Mouse (Mus musculus): Measurements from ENCODE around the gene Paxx. TPM values are rescaled to one million over a fixed set of nuclear protein-coding genes. Genes with fewer than 3 reads are reported as not detected.

Paxx gene
- polyA plus RNA-seq, 1 experiment from 2014 or later: 32.6 TPM

DNA sequence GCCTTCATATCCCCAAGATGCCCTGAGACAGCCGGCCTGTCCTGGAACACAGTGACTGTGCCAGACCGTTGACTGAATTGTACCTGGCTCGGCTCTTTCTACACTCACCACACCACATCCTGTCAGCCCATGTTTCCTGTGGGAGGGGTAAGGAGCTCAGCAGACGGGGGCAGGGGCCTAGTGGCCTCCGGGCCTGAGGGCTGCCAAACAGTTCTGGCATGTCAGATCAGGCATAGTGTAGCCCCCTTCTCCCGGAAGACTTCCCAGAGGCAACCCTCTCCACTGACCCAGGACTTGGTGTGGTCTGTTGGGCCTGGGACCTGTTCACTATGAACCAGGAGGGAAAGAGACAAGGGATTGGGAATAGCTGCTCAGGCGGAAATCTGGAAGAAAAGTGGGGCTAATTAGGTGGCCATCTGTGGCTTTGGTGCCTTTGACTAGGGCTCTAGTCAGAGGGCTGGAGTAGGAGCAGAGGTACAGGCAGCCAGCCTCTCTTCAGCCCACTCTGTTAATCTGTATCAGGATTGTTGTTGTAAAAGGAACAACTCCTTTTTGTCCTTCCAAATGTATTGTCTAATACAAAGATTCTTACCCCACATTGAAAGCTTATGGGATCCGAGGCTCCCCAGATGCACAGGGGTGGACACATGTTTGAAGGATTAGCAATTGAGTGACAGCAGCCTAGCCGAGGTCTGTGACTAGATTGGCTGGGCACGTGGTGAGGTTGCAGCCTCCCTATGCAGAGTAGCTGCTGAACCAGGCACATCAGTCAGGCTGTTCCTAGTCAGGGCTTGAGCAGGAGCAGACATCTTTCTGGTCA lies 5.1 kb upstream of the Paxx start:
- Histone ChIP-seq H3K27me3 (ENCODE audit: control insufficient read depth, insufficient read depth, low read length) (no peaks in the 10 kb centered on the region), H3K4me2 (ENCODE audit: low read length) (no peak overlapping the region), H3K9ac (ENCODE audit: low read length) (0 out of 2 replicates have a peak overlapping the region, but pooled peaks have one; percentile 3), H3K36me3 (ENCODE audit: control insufficient read depth, insufficient read depth, low read length) (no peaks in the 10 kb centered on the region), H3K27ac (replicated peaks in 1 of 2; ENCODE audit: control insufficient read depth in 1 of 2, insufficient read depth in 1 of 2, low read depth in 2 of 2, low read length in 2 of 2) (0 out of 4 replicates have a peak overlapping the region, but pooled peaks of 1 of the 2 experiments have one; percentile 9), H3K4me1 (ENCODE audit: control insufficient read depth in 2 of 2, insufficient read depth in 2 of 2, low read length in 2 of 2) (peaks cover 37 to 47% of the 10 kb centered on the region in 2 experiments), H3K9me3 (ENCODE audit: control insufficient read depth, low read length) (no peaks in the 10 kb centered on the region), H3K4me3 (ENCODE audit: control insufficient read depth in 1 of 2, insufficient read depth in 1 of 2, low read depth in 1 of 2, low read length in 2 of 2) (no peak overlapping the region)
- 40% methylated on average over 10 of the region's 10 CpGs for WGBS
- no peak for ATAC-seq (ENCODE audit: insufficient number of reproducible peaks, insufficient read depth, low FRiP score, low read depth)

DNA sequence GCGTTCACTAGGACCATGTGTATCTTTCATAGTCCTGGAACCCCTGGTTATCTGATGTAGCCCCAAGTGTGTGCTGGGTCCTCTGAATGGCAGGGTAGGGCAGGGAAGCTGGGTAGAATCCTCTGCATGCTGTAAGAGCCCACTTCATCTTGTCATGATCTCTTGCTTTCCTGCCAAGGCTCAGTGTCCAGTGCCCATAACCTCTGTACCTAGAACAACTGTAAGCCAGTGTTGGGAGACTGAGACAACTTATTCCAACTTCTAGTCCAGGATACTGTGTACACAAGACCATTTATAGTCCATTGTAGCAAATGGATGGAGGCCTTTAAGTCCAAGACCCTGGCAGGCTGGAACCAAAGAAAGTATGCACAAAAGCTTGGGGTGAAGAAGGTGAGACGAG lies 4.4 kb upstream of the Paxx start:
- Histone ChIP-seq H3K9me3 (ENCODE audit: control insufficient read depth, low read length) (no peaks in the 10 kb centered on the region), H3K27me3 (ENCODE audit: control insufficient read depth, insufficient read depth, low read length) (no peaks in the 10 kb centered on the region), H3K4me2 (ENCODE audit: low read length) (no peak overlapping the region), H3K9ac (ENCODE audit: low read length) (0 out of 2 replicates have a peak overlapping the region, but pooled peaks have one; percentile 3), H3K4me3 (ENCODE audit: control insufficient read depth in 1 of 2, insufficient read depth in 1 of 2, low read depth in 1 of 2, low read length in 2 of 2) (no peak overlapping the region), H3K36me3 (ENCODE audit: control insufficient read depth, insufficient read depth, low read length) (no peaks in the 10 kb centered on the region), H3K4me1 (ENCODE audit: control insufficient read depth in 2 of 2, insufficient read depth in 2 of 2, low read length in 2 of 2) (peaks cover 37 to 46% of the 10 kb centered on the region in 2 experiments), H3K27ac (replicated peaks in 1 of 2; ENCODE audit: control insufficient read depth in 1 of 2, insufficient read depth in 1 of 2, low read depth in 2 of 2, low read length in 2 of 2) (no peak overlapping the region)
- WGBS: 89% methylated on average over 2 of the region's 2 CpGs
- ATAC-seq (ENCODE audit: insufficient number of reproducible peaks, insufficient read depth, low FRiP score, low read depth): no peak

DNA sequence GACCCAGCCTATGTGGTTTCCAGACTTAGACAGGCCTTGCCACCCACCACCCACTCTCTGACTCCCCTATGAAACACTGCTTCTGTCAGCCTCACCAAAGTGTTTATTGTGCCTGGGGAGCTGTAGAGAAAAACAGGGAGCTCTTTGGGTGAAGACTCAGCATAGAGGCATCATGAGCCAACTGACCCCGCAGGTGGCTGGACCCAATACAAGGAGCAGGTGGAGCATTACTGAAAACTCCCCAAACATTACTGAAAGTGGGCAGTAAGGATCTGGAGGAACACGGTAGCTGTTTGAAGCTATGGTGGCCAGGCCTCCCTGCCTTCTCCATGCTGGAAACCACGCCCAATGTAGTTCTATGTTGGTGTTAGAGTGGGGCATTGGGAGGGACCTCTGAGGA lies 2.7 kb upstream of the Paxx start:
- no peak overlapping the region for H3K9ac ChIP-seq (ENCODE audit: low read length)
- no peak overlapping the region for H3K4me2 ChIP-seq (ENCODE audit: low read length)
- 91% methylated on average over 3 of the region's 3 CpGs for WGBS
- H3K4me1 ChIP-seq (ENCODE audit: control insufficient read depth in 2 of 2, insufficient read depth in 2 of 2, low read length in 2 of 2): peaks cover 29 to 45% of the 10 kb centered on the region in 2 experiments
- no peak for ATAC-seq (ENCODE audit: insufficient number of reproducible peaks, insufficient read depth, low FRiP score, low read depth)
- no peaks in the 10 kb centered on the region for H3K27me3 ChIP-seq (ENCODE audit: control insufficient read depth, insufficient read depth, low read length)
- H3K9me3 ChIP-seq (ENCODE audit: control insufficient read depth, low read length): no peaks in the 10 kb centered on the region
- H3K36me3 ChIP-seq (ENCODE audit: control insufficient read depth, insufficient read depth, low read length): peaks cover 8% of the 10 kb centered on the region
- no peak overlapping the region for H3K4me3 ChIP-seq (ENCODE audit: control insufficient read depth in 1 of 2, insufficient read depth in 1 of 2, low read depth in 1 of 2, low read length in 2 of 2)
- no peak overlapping the region for H3K27ac ChIP-seq (replicated peaks in 1 of 2; ENCODE audit: control insufficient read depth in 1 of 2, insufficient read depth in 1 of 2, low read depth in 2 of 2, low read length in 2 of 2)

DNA sequence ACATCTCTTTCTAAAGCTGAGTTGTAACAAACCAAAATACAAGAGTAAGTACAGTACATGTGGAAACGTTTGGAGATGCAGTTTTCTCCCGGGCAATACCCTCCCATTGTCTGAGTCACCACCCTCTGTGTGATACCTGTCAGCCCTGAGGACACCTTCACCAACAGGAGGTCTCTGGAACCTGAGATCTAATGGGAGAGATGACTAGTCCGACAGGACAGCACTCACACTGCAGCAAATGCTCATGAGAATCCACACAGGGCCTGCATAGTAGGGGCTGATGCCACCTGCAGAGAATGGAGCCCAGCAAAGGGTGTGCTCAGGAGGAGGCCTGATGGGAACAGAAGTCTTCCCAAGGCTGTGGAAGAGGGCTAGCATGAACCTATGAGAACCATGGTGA lies 513 bp upstream of the Paxx start:
- H3K9ac ChIP-seq (ENCODE audit: low read length): peak overlapping the region; percentile 72
- H3K36me3 ChIP-seq (ENCODE audit: control insufficient read depth, insufficient read depth, low read length): peaks cover 21% of the 10 kb centered on the region
- ATAC-seq (ENCODE audit: insufficient number of reproducible peaks, insufficient read depth, low FRiP score, low read depth): no peak
- peak overlapping the region; percentile 91 for H3K4me2 ChIP-seq (ENCODE audit: low read length)
- H3K4me1 ChIP-seq (ENCODE audit: control insufficient read depth in 2 of 2, insufficient read depth in 2 of 2, low read length in 2 of 2): peaks cover 20 to 33% of the 10 kb centered on the region in 2 experiments
- H3K4me3 ChIP-seq (ENCODE audit: control insufficient read depth in 1 of 2, insufficient read depth in 1 of 2, low read depth in 1 of 2, low read length in 2 of 2): peak overlapping the region; percentile 79 to 82
- H3K9me3 ChIP-seq (ENCODE audit: control insufficient read depth, low read length): no peaks in the 10 kb centered on the region
- peak overlapping the region; percentile 83 to 94 for H3K27ac ChIP-seq (replicated peaks in 1 of 2; ENCODE audit: control insufficient read depth in 1 of 2, insufficient read depth in 1 of 2, low read depth in 2 of 2, low read length in 2 of 2)
- 18% methylated on average over 3 of the region's 3 CpGs for WGBS
- H3K27me3 ChIP-seq (ENCODE audit: control insufficient read depth, insufficient read depth, low read length): no peaks in the 10 kb centered on the region

DNA sequence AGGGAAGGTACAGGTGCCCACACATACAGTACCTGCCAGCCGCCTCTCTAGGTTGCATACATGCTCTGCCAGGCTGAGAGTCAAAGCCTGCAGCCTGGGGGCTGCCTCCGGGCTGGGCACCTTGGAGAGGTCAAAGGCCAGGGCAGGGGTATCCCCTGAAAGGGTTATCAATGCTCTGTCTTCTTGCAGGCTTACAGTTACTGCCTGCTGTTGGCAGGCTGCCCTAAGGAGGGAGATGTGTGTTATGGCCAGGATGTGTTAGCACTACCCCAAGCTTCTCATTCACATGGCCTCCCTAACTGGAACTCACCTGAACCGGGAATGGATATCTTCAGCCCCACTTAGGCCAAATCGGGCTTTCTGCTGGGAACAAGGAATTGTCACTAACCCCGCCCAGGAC lies 759 bp downstream of the Paxx start:
- WGBS: 30% methylated on average over 5 of the region's 5 CpGs
- peaks cover 14 to 31% of the 10 kb centered on the region in 2 experiments for H3K4me1 ChIP-seq (ENCODE audit: control insufficient read depth in 2 of 2, insufficient read depth in 2 of 2, low read length in 2 of 2)
- H3K4me3 ChIP-seq (ENCODE audit: control insufficient read depth in 1 of 2, insufficient read depth in 1 of 2, low read depth in 1 of 2, low read length in 2 of 2): peak overlapping the region; percentile 79 to 82
- no peaks in the 10 kb centered on the region for H3K27me3 ChIP-seq (ENCODE audit: control insufficient read depth, insufficient read depth, low read length)
- no peaks in the 10 kb centered on the region for H3K9me3 ChIP-seq (ENCODE audit: control insufficient read depth, low read length)
- H3K27ac ChIP-seq (replicated peaks in 1 of 2; ENCODE audit: control insufficient read depth in 1 of 2, insufficient read depth in 1 of 2, low read depth in 2 of 2, low read length in 2 of 2): peak overlapping the region; percentile 89 to 94
- ATAC-seq (ENCODE audit: insufficient number of reproducible peaks, insufficient read depth, low FRiP score, low read depth): no peak
- H3K36me3 ChIP-seq (ENCODE audit: control insufficient read depth, insufficient read depth, low read length): peaks cover 21% of the 10 kb centered on the region
- peak overlapping the region; percentile 91 for H3K4me2 ChIP-seq (ENCODE audit: low read length)
- peak overlapping the region; percentile 87 for H3K9ac ChIP-seq (ENCODE audit: low read length)

DNA sequence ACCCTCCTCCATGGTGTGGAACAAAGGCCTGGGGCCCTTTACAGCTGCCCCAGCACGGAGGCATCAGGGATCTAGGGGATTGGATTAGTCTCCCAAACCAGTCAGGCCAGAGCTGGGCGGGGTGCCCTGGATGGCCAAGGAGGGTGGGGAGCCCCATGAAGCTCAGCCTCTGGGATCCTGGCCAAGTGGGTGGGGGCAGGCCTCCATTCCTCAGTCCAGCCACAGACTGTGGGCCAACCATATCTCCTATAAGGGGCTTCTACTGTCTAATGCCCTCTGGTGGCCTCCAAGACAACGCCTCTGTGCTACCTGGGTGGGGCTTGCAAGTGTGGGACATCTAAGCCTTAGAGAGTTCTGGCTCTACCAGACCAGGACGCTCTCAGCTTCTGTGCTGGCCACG lies 2.0 kb downstream of the Paxx start:
- H3K9me3 ChIP-seq (ENCODE audit: control insufficient read depth, low read length): no peaks in the 10 kb centered on the region
- H3K4me1 ChIP-seq (ENCODE audit: control insufficient read depth in 2 of 2, insufficient read depth in 2 of 2, low read length in 2 of 2): peaks cover 14 to 31% of the 10 kb centered on the region in 2 experiments
- H3K4me3 ChIP-seq (ENCODE audit: control insufficient read depth in 1 of 2, insufficient read depth in 1 of 2, low read depth in 1 of 2, low read length in 2 of 2): no peak overlapping the region
- no peak overlapping the region for H3K27ac ChIP-seq (replicated peaks in 1 of 2; ENCODE audit: control insufficient read depth in 1 of 2, insufficient read depth in 1 of 2, low read depth in 2 of 2, low read length in 2 of 2)
- H3K36me3 ChIP-seq (ENCODE audit: control insufficient read depth, insufficient read depth, low read length): peaks cover 21% of the 10 kb centered on the region
- no peak overlapping the region for H3K4me2 ChIP-seq (ENCODE audit: low read length)
- no peaks in the 10 kb centered on the region for H3K27me3 ChIP-seq (ENCODE audit: control insufficient read depth, insufficient read depth, low read length)
- no peak for ATAC-seq (ENCODE audit: insufficient number of reproducible peaks, insufficient read depth, low FRiP score, low read depth)
- WGBS: 77% methylated on average over 5 of the region's 5 CpGs
- H3K9ac ChIP-seq (ENCODE audit: low read length): no peak overlapping the region; the same call in 1 of the 2 replicates

DNA sequence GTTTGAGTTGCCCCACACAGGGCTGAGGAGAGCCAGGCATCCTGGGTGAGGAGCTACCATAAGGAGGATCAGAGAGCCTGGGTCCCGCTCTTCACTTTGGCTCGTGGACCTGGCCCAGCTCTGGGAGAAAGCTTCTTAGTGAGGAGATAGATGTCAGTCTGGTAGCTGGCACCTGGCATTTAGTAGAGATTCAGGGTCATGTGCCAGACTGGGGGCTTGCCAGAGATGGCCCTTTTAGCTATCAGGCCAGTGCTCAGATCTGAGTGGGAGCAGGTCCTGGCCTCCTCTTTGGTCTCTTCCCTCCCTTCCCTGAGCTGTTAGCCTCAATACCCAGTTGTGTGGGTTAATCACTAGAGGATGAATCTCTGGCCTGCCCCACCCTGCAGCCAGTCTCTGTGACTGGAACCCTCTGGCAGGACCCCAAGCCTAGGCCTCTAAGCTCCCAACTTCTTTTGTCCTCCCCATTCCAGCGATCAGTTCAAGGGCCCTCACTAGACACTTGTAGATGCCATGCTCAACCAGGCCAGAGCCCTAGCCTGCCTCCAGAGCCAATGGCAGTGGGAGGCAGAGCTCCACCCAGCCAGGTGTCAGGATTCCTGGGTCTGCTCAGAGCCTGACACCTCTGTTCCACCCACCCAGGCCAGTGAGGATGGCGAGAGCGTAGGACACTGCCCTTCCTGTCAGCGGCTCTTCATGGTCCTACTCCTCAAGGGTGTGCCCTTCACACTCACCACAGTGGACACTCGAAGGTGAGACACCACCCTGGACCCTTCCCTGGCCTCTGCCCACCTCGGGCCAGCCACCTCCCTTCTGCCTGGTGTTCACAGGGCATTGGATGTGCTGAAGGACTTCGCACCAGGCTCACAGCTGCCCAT lies 3.6 kb downstream of the Paxx start:
- WGBS: 85% methylated on average over 9 of the region's 9 CpGs
- Histone ChIP-seq H3K36me3 (ENCODE audit: control insufficient read depth, insufficient read depth, low read length) (peaks cover 21% of the 10 kb centered on the region), H3K9me3 (ENCODE audit: control insufficient read depth, low read length) (no peaks in the 10 kb centered on the region), H3K4me1 (ENCODE audit: control insufficient read depth in 2 of 2, insufficient read depth in 2 of 2, low read length in 2 of 2) (peaks cover 14 to 31% of the 10 kb centered on the region in 2 experiments), H3K9ac (ENCODE audit: low read length) (no peak overlapping the region), H3K4me3 (ENCODE audit: control insufficient read depth in 1 of 2, insufficient read depth in 1 of 2, low read depth in 1 of 2, low read length in 2 of 2) (no peak overlapping the region), H3K27me3 (ENCODE audit: control insufficient read depth, insufficient read depth, low read length) (no peaks in the 10 kb centered on the region), H3K4me2 (ENCODE audit: low read length) (no peak overlapping the region), H3K27ac (replicated peaks in 1 of 2; ENCODE audit: control insufficient read depth in 1 of 2, insufficient read depth in 1 of 2, low read depth in 2 of 2, low read length in 2 of 2) (no peak overlapping the region)
- ATAC-seq (ENCODE audit: insufficient number of reproducible peaks, insufficient read depth, low FRiP score, low read depth): no peak
